Mouse (Mus musculus) heart, embryonic 14.5 days (tissue): ENCODE data around the gene Inf2. TPM values are rescaled to one million over a fixed set of nuclear protein-coding genes. Genes with fewer than 3 reads are reported as not detected.

Experiments used
- ATAC-seq: fragments of 200-750 bp; cut with Nextera tagmentation; 2 replicates; pipeline ENCODE4 v1.8.0; 2017; ENCODE audit warnings: low read depth, moderate TSS enrichment; ENCODE audit not compliant: insufficient number of reproducible peaks, insufficient read depth, low FRiP score
- H3K27ac ChIP-seq, 2 experiments: fragments of 200-500 bp in 1 of 2; fragments of 300-500 bp in 1 of 2; sonication (generic) in 1 of 2; replicated peaks in 1 of 2; 2 replicates each; pipeline ENCODE4 v1.5.1; 2012 to 2014; ENCODE audit warnings: low read depth in 2 of 2, low read length in 2 of 2, control low read depth in 1 of 2, mild to moderate bottlenecking in 1 of 2, mixed read lengths in 1 of 2; ENCODE audit not compliant: control insufficient read depth in 1 of 2, insufficient read depth in 1 of 2
- H3K27me3 ChIP-seq: fragments of 300-500 bp; sonication (generic); 2 replicates; pipeline ENCODE4 v1.6.1; 2014; ENCODE audit warnings: mild to moderate bottlenecking, low read length, control low read depth; ENCODE audit not compliant: control insufficient read depth, insufficient read depth
- H3K36me3 ChIP-seq: fragments of 300-500 bp; sonication (generic); 2 replicates; pipeline ENCODE4 v1.6.1; 2014; ENCODE audit warnings: mild to moderate bottlenecking, control low read depth, low read length, mixed read lengths; ENCODE audit not compliant: control insufficient read depth, insufficient read depth
- H3K4me1 ChIP-seq, 2 experiments: fragments of 200-500 bp in 1 of 2; fragments of 300-500 bp in 1 of 2; sonication (generic) in 1 of 2; 2 replicates each; pipeline ENCODE4 v1.6.1; 2012 to 2014; ENCODE audit warnings: low read length in 2 of 2, control low read depth in 1 of 2, mixed read lengths in 1 of 2; ENCODE audit not compliant: control insufficient read depth in 2 of 2, insufficient read depth in 2 of 2
- H3K4me2 ChIP-seq: fragments of 300-500 bp; sonication (generic); 2 replicates; pipeline ENCODE4 v1.6.1; 2014; ENCODE audit warnings: mild to moderate bottlenecking, low read length
- H3K4me3 ChIP-seq, 2 experiments: fragments of 200-500 bp in 1 of 2; fragments of 300-500 bp in 1 of 2; sonication (generic) in 1 of 2; 2 replicates each; pipeline ENCODE4 v1.5.1; 2012 to 2014; ENCODE audit warnings: low read length in 2 of 2, mild to moderate bottlenecking in 2 of 2, control low read depth in 1 of 2, low read depth in 1 of 2, moderate library complexity in 1 of 2; ENCODE audit not compliant: control insufficient read depth in 1 of 2, insufficient read depth in 1 of 2
- H3K9ac ChIP-seq: fragments of 300-500 bp; sonication (generic); 2 replicates; pipeline ENCODE4 v1.6.1; 2014; ENCODE audit warnings: mild to moderate bottlenecking, low read length
- H3K9me3 ChIP-seq: fragments of 300-500 bp; sonication (generic); 2 replicates; pipeline ENCODE4 v1.6.1; 2016; ENCODE audit warnings: low read length, control low read depth; ENCODE audit not compliant: control insufficient read depth
- WGBS: fragments of 180-500 bp; shearing (Covaris S2); extraction: QIAGEN DNeasy Blood & Tissue Kit; methylation state at CpG from one replicate; pipeline ENCODE4 v1.1.7; 2014; 5-methylcytosine and 5-hydroxymethylcytosine counted together
- polyA plus RNA-seq: library from polyadenylated mRNA; unstranded; fragments of >200 nt; fragmentation: Nextera tagmentation; extraction: Ambion mirVana; gene quantifications from 2 replicates; pipeline ENCODE4 v1.2.1, GENCODE M21; 2014

Inf2 gene
- polyA plus RNA-seq, 1 experiment from 2014 or later, result 2.9 TPM

DNA sequence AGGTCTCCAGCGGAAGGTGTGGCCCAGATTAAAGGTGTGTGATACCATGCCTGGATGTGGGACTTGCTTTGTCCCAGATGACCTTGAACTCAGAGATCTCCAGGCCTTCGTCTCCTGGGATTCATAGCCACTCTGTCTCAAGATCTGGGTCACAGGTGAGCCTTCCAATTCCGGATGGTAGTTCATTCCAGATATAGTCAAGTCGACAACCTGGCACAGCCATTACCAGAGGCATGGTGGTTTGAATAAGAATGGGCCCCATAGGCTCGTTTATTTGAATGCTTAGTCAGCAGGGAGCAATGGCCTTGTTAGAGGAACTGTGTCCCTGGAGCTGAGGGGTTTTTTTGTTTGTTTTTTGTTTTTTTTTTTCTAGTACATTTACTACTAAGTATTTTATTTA is 31.4 kb upstream of the Inf2 start:
- Histone ChIP-seq H3K9me3 (no peaks in the 10 kb centered on the region), H3K27ac (no peak overlapping the region), H3K4me2 (no peak overlapping the region), H3K36me3 (no peaks in the 10 kb centered on the region), H3K4me1 (peaks cover 4% of the 10 kb centered on the region in 2 experiments; a peak in 2 of 4 replicates), H3K4me3 (no peak overlapping the region), H3K9ac (no peak overlapping the region), H3K27me3 (no peaks in the 10 kb centered on the region)
- no peak for ATAC-seq
- 85% methylated on average over 5 of the region's 5 CpGs for WGBS

DNA sequence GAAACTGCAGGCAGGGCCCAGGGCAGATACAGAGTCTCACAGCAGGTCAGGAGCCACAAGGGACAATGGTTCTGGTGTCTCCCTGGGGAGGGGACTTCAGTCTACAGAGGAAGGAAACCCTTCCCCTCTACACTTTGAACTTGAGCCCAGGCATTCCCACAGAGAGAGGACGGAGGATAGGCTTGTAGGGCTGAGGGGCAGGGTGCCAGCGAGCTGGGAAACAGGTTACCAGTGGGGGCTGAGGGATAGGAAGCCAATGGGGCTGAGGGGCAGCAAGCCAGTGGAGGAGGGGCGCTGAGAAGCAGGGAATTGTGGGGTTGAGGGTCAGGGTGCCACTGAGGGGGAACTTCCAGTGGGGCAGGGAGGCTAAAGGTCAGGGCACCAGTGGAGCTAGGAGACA is 29.4 kb upstream of the Inf2 start:
- H3K36me3 ChIP-seq, result no peaks in the 10 kb centered on the region
- no peak for ATAC-seq
- peaks cover 4% of the 10 kb centered on the region in 2 experiments; a peak in 2 of 4 replicates for H3K4me1 ChIP-seq
- H3K9me3 ChIP-seq, result no peaks in the 10 kb centered on the region
- H3K9ac ChIP-seq, result no peak overlapping the region
- H3K4me2 ChIP-seq, result no peak overlapping the region
- no peak overlapping the region for H3K27ac ChIP-seq
- no peak overlapping the region for H3K4me3 ChIP-seq
- no peaks in the 10 kb centered on the region for H3K27me3 ChIP-seq
- WGBS, result 67% methylated on average over 3 of the region's 3 CpGs

DNA sequence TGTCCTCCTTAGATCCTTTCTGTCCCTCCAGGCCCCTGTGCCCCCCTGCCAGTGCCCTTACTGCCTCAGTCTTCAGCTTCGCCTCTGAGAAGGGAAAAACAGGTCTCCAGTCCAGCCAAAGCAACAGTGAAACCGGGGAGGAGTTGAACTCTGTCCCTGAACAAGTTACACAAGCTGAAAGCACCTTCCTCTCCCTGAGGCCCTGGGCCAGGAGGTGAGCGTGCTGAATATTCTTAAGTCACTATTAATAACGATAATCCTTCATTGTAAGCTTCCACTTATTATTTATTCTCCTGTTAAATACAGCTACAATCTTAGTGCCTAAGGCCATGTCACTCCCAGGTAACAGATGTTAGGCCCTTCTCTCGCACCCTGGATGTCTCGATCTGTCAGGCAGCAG is 28.9 kb upstream of the Inf2 start:
- ATAC-seq, result no peak
- WGBS, result 69% methylated on average over 6 of the region's 6 CpGs
- H3K36me3 ChIP-seq, result no peaks in the 10 kb centered on the region
- no peaks in the 10 kb centered on the region for H3K9me3 ChIP-seq
- peaks cover 4% of the 10 kb centered on the region in 2 experiments; a peak in 2 of 4 replicates for H3K4me1 ChIP-seq
- H3K27me3 ChIP-seq, result no peaks in the 10 kb centered on the region
- H3K27ac ChIP-seq, result no peak overlapping the region
- no peak overlapping the region for H3K9ac ChIP-seq
- H3K4me2 ChIP-seq, result no peak overlapping the region
- no peak overlapping the region for H3K4me3 ChIP-seq

DNA sequence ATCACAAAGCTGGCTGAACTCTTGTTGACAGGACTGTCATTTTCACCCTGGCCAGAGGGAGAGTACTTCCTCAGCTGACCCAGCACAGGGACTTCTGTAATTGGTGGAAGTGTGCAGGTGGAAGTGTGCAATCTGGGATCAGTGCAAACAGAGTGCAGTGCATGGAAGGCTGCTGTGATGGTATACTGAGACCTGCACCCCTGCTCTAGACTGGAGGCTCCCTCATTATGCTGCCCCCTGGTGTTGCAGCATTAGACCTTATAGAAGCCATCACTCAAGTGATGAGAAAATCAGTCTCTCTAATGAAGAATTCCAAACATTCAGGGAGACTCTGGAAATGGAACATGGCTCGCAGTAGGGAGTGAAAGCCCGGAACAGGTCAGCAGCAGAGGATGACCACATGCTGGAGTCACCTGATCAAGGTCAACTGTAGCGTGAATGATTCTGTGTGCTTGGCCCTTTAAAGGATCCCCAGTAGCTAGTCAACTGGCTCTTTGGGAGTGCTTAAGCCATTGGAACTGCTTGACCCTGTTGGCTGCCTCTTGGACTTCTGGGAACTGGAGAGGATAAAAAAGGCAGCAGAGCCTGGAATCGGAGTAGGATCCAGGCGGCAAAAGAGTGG is 28.3 kb upstream of the Inf2 start:
- ATAC-seq, result no peak; the same call in 1 of the 2 replicates
- Histone ChIP-seq H3K27me3 (no peaks in the 10 kb centered on the region), H3K4me3 (no peak overlapping the region), H3K9me3 (no peaks in the 10 kb centered on the region), H3K36me3 (no peaks in the 10 kb centered on the region), H3K4me1 (peaks cover 4% of the 10 kb centered on the region in 2 experiments; a peak in 2 of 4 replicates), H3K4me2 (no peak overlapping the region), H3K27ac (no peak overlapping the region), H3K9ac (no peak overlapping the region)
- 19% methylated on average over 5 of the region's 5 CpGs for WGBS

DNA sequence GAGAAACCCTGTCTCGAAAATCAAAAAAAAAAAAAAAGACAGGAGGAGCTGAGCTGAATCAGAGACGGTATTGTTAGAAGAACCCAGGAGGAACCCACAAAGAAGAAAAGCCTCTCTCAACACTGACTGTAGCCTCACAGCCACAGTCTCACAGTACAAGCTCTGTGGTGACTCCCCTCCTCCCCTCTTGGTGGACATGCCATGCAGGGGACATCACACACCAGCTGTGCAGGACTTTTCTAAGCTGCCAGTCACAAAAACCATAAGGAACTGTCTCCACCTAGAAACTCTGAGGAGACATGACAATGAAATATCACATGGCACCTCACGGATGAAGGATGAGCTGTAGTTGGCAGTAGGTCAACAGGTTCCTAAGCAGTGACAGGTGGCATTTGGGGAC is 27.4 kb upstream of the Inf2 start:
- H3K36me3 ChIP-seq, result no peaks in the 10 kb centered on the region
- 85% methylated on average over 3 of the region's 3 CpGs for WGBS
- no peak for ATAC-seq
- H3K27me3 ChIP-seq, result no peaks in the 10 kb centered on the region
- H3K4me1 ChIP-seq, result peaks cover 4% of the 10 kb centered on the region in 2 experiments; a peak in 2 of 4 replicates
- H3K9me3 ChIP-seq, result no peaks in the 10 kb centered on the region
- H3K27ac ChIP-seq, result no peak overlapping the region
- H3K9ac ChIP-seq, result no peak overlapping the region
- H3K4me2 ChIP-seq, result no peak overlapping the region
- no peak overlapping the region for H3K4me3 ChIP-seq

DNA sequence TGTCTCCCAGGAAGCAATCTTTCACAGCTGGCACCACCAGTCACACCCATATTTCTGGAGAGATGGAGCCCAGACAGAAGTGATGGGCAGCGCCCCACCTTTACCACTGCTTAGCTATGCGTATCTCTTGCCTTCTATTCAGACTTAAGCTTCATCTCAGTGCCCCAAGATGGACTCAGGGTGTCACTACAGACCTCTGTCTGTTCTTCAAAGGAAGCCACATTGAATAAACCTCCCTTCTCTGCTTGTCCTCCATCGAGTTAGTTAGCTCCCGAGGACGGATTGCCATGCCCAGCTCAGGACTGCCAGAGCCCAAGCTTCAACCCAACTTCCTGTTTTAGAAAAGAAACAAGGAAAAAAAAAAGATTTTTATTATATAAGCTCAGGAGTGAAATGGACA is 26.1 kb upstream of the Inf2 start:
- no peaks in the 10 kb centered on the region for H3K36me3 ChIP-seq
- H3K9ac ChIP-seq, result no peak overlapping the region
- peaks cover 4% of the 10 kb centered on the region in 2 experiments; a peak in 2 of 4 replicates for H3K4me1 ChIP-seq
- WGBS, result 66% methylated on average over 5 of the region's 5 CpGs
- no peak overlapping the region for H3K4me3 ChIP-seq
- H3K9me3 ChIP-seq, result no peaks in the 10 kb centered on the region
- H3K27me3 ChIP-seq, result no peaks in the 10 kb centered on the region
- H3K27ac ChIP-seq, result no peak overlapping the region
- ATAC-seq, result no peak
- H3K4me2 ChIP-seq, result no peak overlapping the region

DNA sequence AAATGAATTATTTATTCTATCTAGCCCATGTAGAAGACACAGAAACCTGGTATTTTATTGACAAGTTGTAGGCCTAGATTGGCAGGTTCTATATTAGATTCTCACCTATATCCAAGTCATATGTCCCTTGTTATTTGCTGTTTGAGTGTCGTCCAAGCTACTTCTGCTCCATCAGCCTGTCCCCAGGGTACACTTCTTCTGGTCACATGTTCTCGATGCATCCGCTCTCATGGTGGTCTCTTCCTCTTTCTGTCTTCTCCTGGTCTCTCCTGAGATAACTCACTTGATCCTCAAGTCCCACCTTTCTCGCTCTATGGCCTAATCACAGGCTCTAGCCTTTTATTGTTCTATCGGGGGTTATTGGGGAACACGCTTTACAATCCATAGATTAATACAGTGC is 25.6 kb upstream of the Inf2 start:
- Histone ChIP-seq H3K27ac (no peak overlapping the region), H3K4me3 (no peak overlapping the region), H3K4me1 (peaks cover 4% of the 10 kb centered on the region in 2 experiments; a peak in 2 of 4 replicates), H3K9me3 (no peaks in the 10 kb centered on the region), H3K9ac (no peak overlapping the region), H3K36me3 (no peaks in the 10 kb centered on the region), H3K4me2 (no peak overlapping the region), H3K27me3 (no peaks in the 10 kb centered on the region)
- ATAC-seq, result no peak
- WGBS, result 88% methylated on average over 6 of the region's 6 CpGs

DNA sequence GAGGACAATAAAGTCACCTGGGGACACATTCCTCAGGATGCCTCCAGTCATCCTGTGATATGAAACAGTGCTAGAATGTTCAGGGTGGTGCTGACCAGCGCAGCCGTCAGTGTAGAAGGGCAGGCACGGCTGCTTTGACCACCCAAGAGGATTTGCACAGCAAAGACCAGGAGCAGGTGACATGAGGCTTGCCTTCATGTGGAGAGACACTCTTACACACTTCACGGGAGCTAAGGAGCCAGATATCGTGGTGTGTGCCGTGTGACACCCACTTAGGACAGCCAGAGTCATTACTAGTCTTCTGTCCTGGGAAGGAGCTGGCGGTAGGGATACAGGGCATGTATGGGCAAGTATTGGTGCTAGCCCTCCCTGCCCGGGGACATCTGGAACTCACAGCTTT is 18.4 kb upstream of the Inf2 start:
- H3K9ac ChIP-seq, result no peak overlapping the region
- no peak overlapping the region for H3K27ac ChIP-seq
- 0 out of 2 replicates have a peak, but pooled peaks cover 3% of the 10 kb centered on the region for H3K9me3 ChIP-seq
- no peak overlapping the region for H3K4me3 ChIP-seq
- ATAC-seq, result no peak
- H3K36me3 ChIP-seq, result no peaks in the 10 kb centered on the region
- H3K4me2 ChIP-seq, result no peak overlapping the region
- WGBS, result 59% methylated on average over 8 of the region's 8 CpGs
- no peaks in the 10 kb centered on the region for H3K27me3 ChIP-seq
- no peaks in the 10 kb centered on the region for H3K4me1 ChIP-seq
